Mouse (Mus musculus) megakaryocyte-erythroid progenitor cell, adult 5-6 weeks (primary cell): Measurements from ENCODE around the gene Prkrip1. TPM values are rescaled to one million over a fixed set of nuclear protein-coding genes. Genes with fewer than 3 reads are reported as not detected.
A peak's percentile ranks its signal among the peaks of the same experiment; 100 is the strongest.

Experiments used
- ATAC-seq: replicated peaks from 2 replicates; pipeline ENCODE4 v1.8.0; 2016; ENCODE audit warnings: mild to moderate bottlenecking, inconsistent platforms; ENCODE audit not compliant: severe bottlenecking, poor library complexity, low FRiP score, low TSS enrichment
- total RNA-seq, 2 experiments: library from RNA; stranded (forward) in 1 of 2; stranded (reverse) in 1 of 2; fragments of 200-1000, 215-1000 nt in 1 of 2; fragments of >200 nt in 1 of 2; fragmentation: Nextera tagmentation in 1 of 2; gene quantifications; 2 replicates each; pipeline ENCODE4 v1.2.3; 2014 to 2017

The Prkrip1 gene
- total RNA-seq, 2 experiments from 2014 or later = 32.6 to 67.4 TPM

DNA sequence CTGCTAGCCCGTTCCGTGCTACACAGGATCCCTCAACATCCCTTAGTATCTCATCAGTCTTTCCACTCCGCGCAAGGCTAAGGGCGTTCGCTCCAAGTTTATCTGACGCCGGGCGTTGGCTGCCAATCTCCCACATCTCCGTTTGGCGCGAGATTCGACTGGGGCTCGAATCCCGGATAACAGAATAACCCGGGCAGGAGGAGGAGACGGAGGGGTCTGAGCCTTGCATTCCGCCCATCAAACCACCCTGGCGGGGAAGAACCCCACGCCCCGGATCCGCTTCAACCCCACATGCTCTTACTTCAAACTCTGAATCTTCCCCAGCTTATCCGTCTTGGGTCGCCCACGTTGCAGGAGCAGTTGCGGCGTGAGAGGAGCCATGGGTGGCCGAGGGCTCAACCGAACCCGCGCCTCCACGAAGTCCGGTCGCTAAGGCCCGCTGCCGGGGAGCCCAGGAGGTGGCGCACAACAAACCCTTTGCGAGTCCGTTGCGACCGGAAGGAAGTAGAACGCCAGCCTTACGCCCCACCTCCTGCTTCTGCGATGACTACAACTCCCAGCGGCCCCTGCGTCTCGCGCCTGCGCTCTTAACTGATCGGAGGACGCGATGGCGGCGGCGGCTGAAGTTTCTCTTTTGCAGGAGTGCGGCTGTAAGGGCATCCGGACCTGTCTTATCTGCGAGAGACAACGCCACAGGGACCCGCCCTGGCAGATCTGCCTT lies 63.0 kb downstream of the Prkrip1 start, which contains the start of the genes Lrwd1 and Alkbh4:
TSS of gene Lrwd1 (minus strand) at position 504 of the 721 bp plus-strand sequence.
TSS of gene Alkbh4 (plus strand) at position 576 of the 721 bp plus-strand sequence.
- ATAC-seq = peak; percentile 85

Other genes with a start within 250 kb of the Prkrip1 start
- 1.7 and 3.2 TPM in 2 replicates for gene Ssc4d, start 224.4 kb downstream of the Prkrip1 start, total RNA-seq (2014; fragmentation: Nextera tagmentation)
- 3.5 TPM in 1 of 2 replicates, not detected in the other for gene Ssc4d, start 224.4 kb downstream of the Prkrip1 start, total RNA-seq (2017)
- gene Zp3, start 218.9 kb downstream of the Prkrip1 start, total RNA-seq (2014; fragmentation: Nextera tagmentation) = not detected in 2 replicates
- not detected in 2 replicates for gene Zp3, start 218.9 kb downstream of the Prkrip1 start, total RNA-seq (2017)
- gene Dtx2, start 204.2 kb downstream of the Prkrip1 start, total RNA-seq (2014; fragmentation: Nextera tagmentation) = 5.6 and 22.1 TPM in 2 replicates
- 2.3 and 4.2 TPM in 2 replicates for gene Dtx2, start 204.2 kb downstream of the Prkrip1 start, total RNA-seq (2017)
- not detected in 2 replicates for gene Upk3b, start 160.5 kb downstream of the Prkrip1 start, total RNA-seq (2014; fragmentation: Nextera tagmentation)
- not detected in 2 replicates for gene Upk3b, start 160.5 kb downstream of the Prkrip1 start, total RNA-seq (2017)
- not detected in 2 replicates for gene Upk3bl, start 144.5 kb downstream of the Prkrip1 start, total RNA-seq (2014; fragmentation: Nextera tagmentation)
- gene Upk3bl, start 144.5 kb downstream of the Prkrip1 start, total RNA-seq (2017) = not detected in 2 replicates
- 3.9 and 5.2 TPM in 2 replicates for gene Rasa4, start 115.0 kb downstream of the Prkrip1 start, total RNA-seq (2014; fragmentation: Nextera tagmentation)
- 1.7 and 2.1 TPM in 2 replicates for gene Rasa4, start 115.0 kb downstream of the Prkrip1 start, total RNA-seq (2017)
- 227 and 248 TPM in 2 replicates for gene Polr2j, start 82.3 kb downstream of the Prkrip1 start, total RNA-seq (2014; fragmentation: Nextera tagmentation)
- 163 and 177 TPM in 2 replicates for gene Polr2j, start 82.3 kb downstream of the Prkrip1 start, total RNA-seq (2017)
- 64.7 and 67.4 TPM in 2 replicates for gene Lrwd1, start 62.9 kb downstream of the Prkrip1 start, total RNA-seq (2014; fragmentation: Nextera tagmentation)
- 47.7 and 49.6 TPM in 2 replicates for gene Lrwd1, start 62.9 kb downstream of the Prkrip1 start, total RNA-seq (2017)
- 12.1 and 19.2 TPM in 2 replicates for gene Alkbh4, start 62.8 kb downstream of the Prkrip1 start, total RNA-seq (2014; fragmentation: Nextera tagmentation)
- 8.1 and 8.5 TPM in 2 replicates for gene Alkbh4, start 62.8 kb downstream of the Prkrip1 start, total RNA-seq (2017)
- gene Orai2, start 28.2 kb downstream of the Prkrip1 start, total RNA-seq (2014; fragmentation: Nextera tagmentation) = 14.5 and 20.3 TPM in 2 replicates
- gene Orai2, start 28.2 kb downstream of the Prkrip1 start, total RNA-seq (2017) = 10.1 and 23.9 TPM in 2 replicates
- 1.7 and 3.0 TPM in 2 replicates for gene Sh2b2, start 47.6 kb upstream of the Prkrip1 start, total RNA-seq (2014; fragmentation: Nextera tagmentation)
- 0.09 and 1.8 TPM in 2 replicates for gene Sh2b2, start 47.6 kb upstream of the Prkrip1 start, total RNA-seq (2017)